Mouse (Mus musculus) G1E (cell line): Measurements from ENCODE around the gene Gm17018.
A peak's percentile ranks its signal among the peaks of the same experiment; 100 is the strongest.

Experiments
- CTCF ChIP-seq: IDR thresholded peaks from 2 replicates; pipeline ENCODE4 v1.5.1; 2012; ENCODE audit warnings: low read depth, low read length, inconsistent platforms, mixed read lengths
- GATA1 ChIP-seq: IDR thresholded peaks from 2 replicates; pipeline ENCODE4 v1.6.1; 2012; ENCODE audit warnings: borderline replicate concordance, low read length, inconsistent platforms, mixed read lengths
- POLR2AphosphoS5 ChIP-seq: IDR thresholded peaks from 2 replicates; pipeline ENCODE4 v1.6.1; 2012; ENCODE audit warnings: low read depth, low read length, inconsistent platforms; ENCODE audit not compliant: insufficient replicate concordance
- TAL1 ChIP-seq: conservative IDR thresholded peaks from 2 replicates; pipeline ENCODE4 v1.6.1; 2012; ENCODE audit warnings: low read depth, low read length, inconsistent platforms, mixed read lengths

DNA sequence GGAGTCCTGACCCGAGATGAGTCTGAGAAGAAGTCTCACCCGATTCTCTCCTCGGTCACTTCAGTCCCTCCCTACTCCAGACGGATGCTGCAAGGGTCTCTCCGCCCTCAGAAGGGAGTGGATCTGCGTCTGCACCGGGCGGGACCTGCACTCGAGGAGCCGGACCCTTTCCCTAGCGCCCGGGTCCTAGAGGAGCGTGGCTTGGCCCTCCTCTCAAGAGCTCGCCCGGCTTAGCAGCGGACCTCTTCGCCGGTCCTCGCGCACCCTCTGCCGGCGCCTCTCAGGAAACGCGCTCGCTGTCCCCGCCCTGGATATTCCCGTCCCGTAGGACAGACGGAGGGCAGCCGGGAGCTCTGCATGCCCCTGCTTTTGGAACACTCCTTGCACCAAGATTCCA lies 15.5 kb upstream of the Gm17018 start:
- no peak for TF ChIP-seq GATA1
- peak; percentile 35; the same call in 1 of the 2 replicates for TF ChIP-seq CTCF
- TF ChIP-seq TAL1 = no peak
- TF ChIP-seq POLR2AphosphoS5 = no peak
